Mouse (Mus musculus) cortical plate, adult 2 months (tissue): ENCODE results near the gene Zfp12. TPM values are rescaled to one million over a fixed set of nuclear protein-coding genes. Genes with fewer than 3 reads are reported as not detected.
A peak's percentile ranks its signal among the peaks of the same experiment; 100 is the strongest.

Experiments
- H3K27ac ChIP-seq: fragments of 200-500 bp; 2 replicates; pipeline ENCODE4 v1.5.1; 2012; ENCODE audit warnings: low read length, control low read depth, inconsistent platforms; ENCODE audit not compliant: insufficient read depth
- H3K4me1 ChIP-seq: fragments of 200-500 bp; 2 replicates; pipeline ENCODE4 v1.6.1; 2011; ENCODE audit warnings: low read length; ENCODE audit not compliant: control insufficient read depth, insufficient read depth
- H3K4me3 ChIP-seq: fragments of 200-500 bp; 2 replicates; pipeline ENCODE4 v1.5.1; 2011; ENCODE audit warnings: mild to moderate bottlenecking, low read length, control low read depth; ENCODE audit not compliant: insufficient read depth
- CTCF ChIP-seq: fragments of 200-500 bp; IDR thresholded peaks from 2 replicates; pipeline ENCODE4 v1.5.1; 2011; ENCODE audit warnings: mild to moderate bottlenecking, control low read depth, low read length; ENCODE audit not compliant: insufficient read depth; ENCODE audit errors: extremely low read depth
- POLR2A ChIP-seq: fragments of 200-500 bp; IDR thresholded peaks from 2 replicates; pipeline ENCODE4 v1.6.1; 2011; ENCODE audit warnings: mild to moderate bottlenecking, low read length, control low read depth; ENCODE audit not compliant: insufficient read depth; ENCODE audit errors: extremely low read depth
- polyA plus RNA-seq: library from polyadenylated mRNA; depleted of rRNA; stranded (reverse); fragments of >200 nt; gene quantifications from 2 replicates; pipeline ENCODE4 v1.2.3, GENCODE M21; 2012

The Zfp12 gene
- polyA plus RNA-seq, 1 experiment, result 21.9 TPM

DNA sequence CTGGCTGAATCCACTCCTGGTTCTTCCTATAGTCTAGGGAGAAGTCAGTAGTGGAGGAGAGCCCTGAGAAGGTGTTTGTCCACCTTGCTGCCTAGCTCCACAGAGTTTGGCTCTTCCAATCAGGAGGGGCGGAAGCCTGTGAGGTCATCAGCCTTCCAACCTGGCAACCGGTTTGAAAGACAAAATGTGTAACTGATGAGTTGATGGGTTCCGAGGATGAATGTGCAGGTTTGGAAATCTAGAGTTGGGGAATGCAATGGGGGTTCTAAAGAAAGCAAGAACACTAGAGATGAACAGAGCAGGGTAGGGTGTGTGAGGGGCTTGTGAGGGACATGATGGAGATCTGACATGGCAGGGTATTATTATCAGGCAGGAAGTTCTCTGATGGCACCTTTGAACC lies 8.2 kb upstream of the Zfp12 start, which contains the start of gene Spdye4a:
Spdye4a (minus strand) TSS at position 101 of the 400 bp plus-strand sequence.
- no peak within 1 kb of the TSS for H3K27ac ChIP-seq
- TF ChIP-seq POLR2A (no peak), CTCF (no peak)
- no peak within 1 kb of the TSS for H3K4me3 ChIP-seq
- no peaks in the 10 kb centered on the region for H3K4me1 ChIP-seq

DNA sequence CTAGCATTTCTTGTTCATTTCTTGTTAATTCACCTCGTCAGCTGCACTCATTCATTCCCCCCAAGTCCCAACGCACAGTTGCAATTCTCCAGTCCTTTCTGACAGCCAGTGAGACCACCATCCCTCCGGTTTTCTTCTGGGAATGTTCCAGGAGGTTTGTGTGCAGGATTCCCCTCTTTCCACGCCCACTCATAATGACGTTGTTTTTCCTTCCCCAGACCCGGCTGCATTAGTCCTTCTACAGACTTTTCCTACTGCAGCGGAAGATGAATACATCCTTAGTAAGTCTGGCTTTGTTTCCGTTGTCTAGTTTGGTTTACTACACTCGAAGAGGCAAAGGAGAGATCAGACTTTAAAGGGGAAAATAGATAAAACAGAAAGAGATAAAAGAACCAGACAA lies 1.1 kb downstream of the Zfp12 start:
- Histone ChIP-seq H3K27ac (no peak overlapping the region), H3K4me3 (peak overlapping the region; percentile 73; the same call in 1 of the 2 replicates), H3K4me1 (peaks cover 8% of the 10 kb centered on the region; the same call in 1 of the 2 replicates)
- TF ChIP-seq POLR2A, result no peak
- TF ChIP-seq CTCF, result no peak

DNA sequence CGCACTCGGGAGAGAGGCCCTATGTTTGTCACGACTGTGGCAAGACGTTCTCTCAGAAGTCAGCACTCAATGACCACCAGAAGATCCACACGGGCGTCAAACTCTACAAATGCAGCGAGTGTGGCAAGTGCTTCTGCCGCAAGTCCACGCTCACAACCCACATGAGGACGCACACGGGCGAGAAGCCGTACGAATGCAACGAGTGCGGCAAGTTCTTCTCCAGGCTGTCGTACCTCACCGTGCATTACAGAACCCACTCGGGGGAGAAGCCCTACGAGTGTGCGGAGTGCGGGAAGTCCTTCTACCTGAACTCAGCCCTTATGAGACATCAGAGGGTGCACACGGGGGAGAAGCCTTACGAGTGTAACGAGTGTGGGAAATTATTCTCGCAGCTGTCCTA lies 10.0 kb downstream of the Zfp12 start:
- Histone ChIP-seq H3K4me3 (no peak overlapping the region), H3K27ac (no peak overlapping the region), H3K4me1 (no peaks in the 10 kb centered on the region)
- no peak for TF ChIP-seq POLR2A
- no peak for TF ChIP-seq CTCF

DNA sequence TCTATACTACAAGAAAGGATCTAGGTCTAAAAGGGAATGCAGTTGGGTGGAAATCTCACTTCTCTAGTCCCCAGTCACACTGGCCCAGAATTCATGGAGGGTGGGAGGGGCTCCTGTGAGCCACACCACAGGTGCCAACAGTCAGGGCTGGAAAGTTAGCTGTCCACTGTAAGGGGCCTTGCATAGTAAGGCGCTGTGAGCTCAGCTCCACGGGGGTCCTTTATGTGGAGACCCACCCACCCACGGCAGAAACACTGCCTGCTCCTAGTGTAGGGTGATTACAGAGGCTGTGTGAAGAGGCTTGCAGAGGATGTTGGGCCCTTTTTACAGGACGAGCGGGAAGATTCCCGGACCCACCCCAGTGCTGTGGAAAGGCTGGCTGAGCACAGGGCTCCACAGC lies 17.1 kb downstream of the Zfp12 start:
- Histone ChIP-seq H3K27ac (no peak overlapping the region), H3K4me1 (no peaks in the 10 kb centered on the region), H3K4me3 (no peak overlapping the region)
- TF ChIP-seq CTCF, result no peak
- 0 out of 2 replicates have a peak, but pooled peaks have one; percentile 7 for TF ChIP-seq POLR2A

DNA sequence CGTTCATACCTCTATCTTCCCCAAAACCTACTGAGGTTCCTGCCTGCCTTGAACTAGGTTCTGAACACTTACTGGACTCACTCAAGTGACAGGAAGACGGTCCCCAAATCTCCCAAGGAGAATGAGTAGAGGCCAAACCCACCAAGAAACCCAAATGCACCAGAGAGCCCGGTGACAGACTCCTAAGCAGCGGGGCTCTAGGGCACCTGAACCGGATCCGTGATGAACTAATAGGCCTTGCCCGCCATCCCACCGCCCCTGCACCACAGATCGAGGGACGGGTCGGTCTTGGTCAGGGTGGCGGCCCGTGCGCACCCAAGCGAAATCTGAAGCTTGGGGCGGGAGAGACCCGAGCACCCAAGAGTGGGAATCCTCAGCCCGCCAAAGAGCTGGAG lies 17.8 kb downstream of the Zfp12 start:
- no peaks in the 10 kb centered on the region for H3K4me1 ChIP-seq
- no peak overlapping the region for H3K4me3 ChIP-seq
- TF ChIP-seq CTCF (no peak), POLR2A (no peak)
- H3K27ac ChIP-seq, result no peak overlapping the region

DNA sequence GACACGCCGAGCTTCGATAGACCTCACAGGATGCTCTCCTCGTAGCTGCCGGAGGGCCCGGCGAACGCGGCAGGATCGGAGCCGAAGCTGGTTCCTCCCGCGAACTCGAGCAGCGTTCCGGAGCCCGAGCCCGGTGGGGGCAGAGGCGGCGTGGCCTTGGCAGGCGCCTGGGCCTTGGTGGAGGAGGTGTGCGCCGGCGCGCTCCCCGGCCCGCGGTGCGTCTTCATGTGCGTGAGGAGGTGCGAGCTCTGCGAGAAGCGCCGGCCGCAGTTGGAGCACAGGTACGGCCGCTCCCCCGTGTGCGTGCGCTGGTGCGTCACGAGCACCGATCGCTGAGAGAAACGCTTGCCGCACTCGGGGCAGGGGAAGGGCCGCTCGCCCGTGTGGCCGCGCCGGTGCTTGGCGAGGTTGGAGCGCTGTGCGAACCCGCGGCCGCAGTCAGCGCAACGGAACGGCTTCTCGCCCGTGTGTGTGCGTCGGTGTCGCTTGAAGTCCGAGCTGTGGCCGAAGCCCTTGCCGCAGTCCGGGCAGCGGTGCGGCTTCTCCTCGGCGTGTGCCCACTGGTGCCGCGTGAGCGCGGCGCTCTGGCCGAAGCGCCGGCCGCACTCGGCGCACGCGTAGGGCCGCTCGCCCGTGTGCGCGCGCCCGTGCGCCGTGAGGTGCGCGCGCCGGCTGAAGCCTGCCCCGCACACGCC lies 18.4 kb downstream of the Zfp12 start:
- Histone ChIP-seq H3K4me1 (no peaks in the 10 kb centered on the region), H3K4me3 (no peak overlapping the region), H3K27ac (peak overlapping the region; percentile 46; the same call in 1 of the 2 replicates)
- no peak for TF ChIP-seq CTCF
- no peak for TF ChIP-seq POLR2A

DNA sequence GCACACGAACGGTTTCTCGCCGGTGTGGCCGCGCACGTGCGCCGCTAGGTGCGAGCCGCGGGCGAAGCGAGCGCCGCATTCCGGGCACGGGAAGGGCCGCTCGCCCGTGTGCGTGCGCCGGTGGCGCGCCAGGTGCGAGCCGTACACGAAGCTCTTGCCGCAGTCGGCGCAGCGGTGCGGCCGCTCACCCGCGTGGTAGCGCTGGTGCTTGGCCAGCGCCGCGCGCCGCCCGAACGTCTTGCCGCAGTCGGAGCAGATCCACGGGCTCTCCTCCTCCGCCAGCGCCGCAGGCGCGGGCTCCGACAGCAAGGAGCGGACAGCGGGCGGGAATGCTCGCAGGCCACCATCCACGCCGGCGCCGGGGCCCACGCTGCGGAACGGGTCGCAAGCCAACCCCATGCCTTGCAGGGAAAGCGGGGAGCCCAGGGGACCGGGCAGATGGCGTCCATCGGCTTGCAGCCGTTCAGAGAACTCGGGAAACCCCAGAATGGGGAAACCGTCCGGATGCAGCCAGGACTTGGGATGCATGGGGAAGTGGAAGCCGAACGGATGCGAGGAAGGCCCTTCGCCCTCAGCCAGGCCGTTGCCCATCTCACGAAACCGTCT lies 19.0 kb downstream of the Zfp12 start:
- H3K27ac ChIP-seq, result no peak overlapping the region
- TF ChIP-seq POLR2A (no peak), CTCF (no peak)
- no peaks in the 10 kb centered on the region for H3K4me1 ChIP-seq
- H3K4me3 ChIP-seq, result no peak overlapping the region

DNA sequence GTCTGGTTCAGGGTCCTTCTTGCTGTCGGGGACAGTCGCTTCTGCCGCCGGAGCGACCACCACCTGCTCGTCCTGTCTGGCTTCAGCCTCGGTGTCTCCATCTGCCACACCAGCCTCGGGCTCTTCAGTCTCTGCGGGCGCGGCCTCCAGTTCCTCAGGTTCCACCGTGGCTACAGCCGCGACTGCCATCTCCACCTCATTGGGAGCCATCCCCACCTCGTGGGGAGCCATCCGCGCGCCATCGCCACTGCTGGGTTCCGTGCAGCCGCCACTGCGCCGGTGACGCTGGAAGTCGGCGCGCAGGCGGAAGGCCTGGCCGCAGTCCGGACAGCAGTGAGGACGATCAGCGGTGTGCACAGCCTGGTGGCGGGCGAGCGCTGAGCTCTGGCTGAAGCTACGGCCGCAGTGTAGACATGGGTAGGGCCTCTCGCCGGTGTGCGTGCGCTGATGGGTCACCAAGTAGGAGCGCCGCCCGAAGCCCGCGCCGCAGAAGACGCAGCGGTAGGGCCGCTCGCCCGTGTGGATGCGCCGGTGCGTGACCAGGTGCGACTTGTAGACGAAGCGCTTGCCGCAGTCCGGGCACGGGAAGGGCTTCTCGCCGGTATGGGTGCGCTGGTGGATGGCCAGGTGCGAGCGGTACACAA lies 19.6 kb downstream of the Zfp12 start:
- TF ChIP-seq POLR2A (no peak), CTCF (no peak)
- no peak overlapping the region for H3K4me3 ChIP-seq
- H3K27ac ChIP-seq, result no peak overlapping the region
- no peaks in the 10 kb centered on the region for H3K4me1 ChIP-seq

DNA sequence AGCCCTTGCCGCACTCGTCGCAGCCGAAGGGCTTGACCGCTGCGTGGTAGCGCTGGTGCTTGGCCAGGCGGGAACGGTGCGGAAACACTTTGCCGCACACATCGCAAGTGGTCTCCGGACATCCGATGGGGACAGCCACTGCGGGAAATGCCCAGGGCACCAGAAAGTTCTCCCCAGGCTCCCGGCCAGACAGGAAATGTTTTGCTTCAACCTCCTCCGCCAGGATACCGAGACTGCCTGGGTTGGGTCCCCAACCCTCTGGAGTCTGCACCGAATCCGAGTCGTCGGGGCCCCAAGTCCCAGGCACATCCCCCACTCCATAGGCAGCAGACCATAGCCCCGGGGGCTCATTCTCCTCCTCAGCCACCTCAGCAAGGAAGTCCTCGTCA lies 20.2 kb downstream of the Zfp12 start:
- Histone ChIP-seq H3K4me1 (no peaks in the 10 kb centered on the region), H3K4me3 (no peak overlapping the region), H3K27ac (no peak overlapping the region)
- TF ChIP-seq POLR2A (no peak), CTCF (no peak)
